Mouse (Mus musculus) bone marrow macrophage, adult 2 months (primary cell): Measurements from ENCODE around the gene Amigo2.
"Not testable (repeated sequence)": the region's sequence is repeated elsewhere in the genome, so short reads cannot be mapped to it uniquely, and the experiment has no call there.

Experiments used
- CTCF ChIP-seq: IDR thresholded peaks from 2 replicates; pipeline ENCODE4 v1.5.1; 2012; ENCODE audit warnings: low read depth, mild to moderate bottlenecking, low read length, moderate library complexity
- POLR2A ChIP-seq: IDR thresholded peaks from 2 replicates; pipeline ENCODE4 v1.6.1; 2012; ENCODE audit warnings: mild to moderate bottlenecking, low read depth, low read length, borderline replicate concordance

DNA sequence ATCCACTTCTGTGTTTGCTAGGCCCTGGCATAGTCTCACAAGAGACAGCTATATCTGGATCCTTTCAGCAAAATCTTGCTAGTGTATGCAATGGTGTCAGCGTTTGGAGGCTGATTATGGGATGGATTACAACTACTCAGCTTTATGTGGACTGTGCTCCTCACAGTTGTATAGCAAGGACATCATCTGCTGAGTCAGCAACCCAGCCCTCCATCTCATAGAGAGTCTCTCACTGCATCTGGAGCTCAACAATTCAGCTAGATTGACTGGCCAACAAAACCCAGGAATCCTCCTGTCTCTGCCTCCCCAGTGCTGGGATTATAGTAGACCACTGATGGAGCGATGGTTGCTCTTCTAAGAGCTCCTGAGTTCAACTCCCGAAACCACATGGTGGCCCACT, 37.3 kb downstream of the Amigo2 start:
- not testable (repeated sequence) for TF ChIP-seq CTCF, POLR2A
